Mouse (Mus musculus): ENCODE results near the gene Mctp2.

Mctp2 gene

GRCm38 (mm10) chr7:72306382-72306841, at the start of gene Mctp2:
Mctp2 (minus strand) TSS chr7:72306608.
- peak; percentile 17 for DNase-seq (ENCODE audit: low spot score)

- DNase-seq (ENCODE audit: low spot score): no peak
Measured at GRCm38 (mm10) chr7:72345901-72346300, 39.5 kb upstream of the Mctp2 start.

DNA sequence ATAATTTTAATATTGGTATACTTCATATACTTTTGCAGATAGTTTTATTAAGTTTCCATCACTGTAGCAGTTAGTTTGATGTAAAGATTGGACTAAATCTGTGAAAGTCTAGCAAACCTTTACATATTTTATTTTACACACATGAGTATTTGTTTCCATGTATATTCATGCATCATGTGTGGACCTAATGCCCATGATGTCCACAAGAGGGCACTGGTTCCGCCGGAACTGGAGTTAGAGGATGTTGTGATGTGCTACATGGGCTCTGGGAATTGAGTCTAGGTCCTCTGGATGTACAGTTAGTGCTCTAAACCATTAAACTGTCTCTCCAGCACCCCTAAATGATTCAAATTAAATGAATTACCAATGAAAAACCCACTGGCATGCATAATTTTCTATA, 37.3 kb upstream of the Mctp2 start:
- DNase-seq (ENCODE audit: low spot score): no peak

DNA sequence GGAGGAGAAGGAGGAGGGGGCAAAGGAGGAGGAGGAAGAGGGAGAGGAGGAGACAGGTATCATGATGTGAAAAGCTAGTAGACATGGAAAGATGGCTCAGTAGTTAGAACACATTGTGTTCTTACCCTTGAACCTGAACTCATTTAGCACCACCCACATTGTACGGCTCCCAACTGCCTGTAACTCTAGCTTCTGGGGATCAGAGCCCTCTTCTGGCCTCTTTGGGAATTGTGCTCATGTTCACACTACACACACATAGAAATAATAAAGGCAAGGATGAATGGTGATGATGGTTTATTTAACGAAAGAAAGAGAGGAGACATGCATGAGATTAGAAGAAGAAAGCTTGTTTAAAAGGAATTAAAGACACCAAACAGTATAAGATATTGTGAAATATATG, 36.4 kb upstream of the Mctp2 start:
- no peak for DNase-seq (ENCODE audit: low spot score)

DNA sequence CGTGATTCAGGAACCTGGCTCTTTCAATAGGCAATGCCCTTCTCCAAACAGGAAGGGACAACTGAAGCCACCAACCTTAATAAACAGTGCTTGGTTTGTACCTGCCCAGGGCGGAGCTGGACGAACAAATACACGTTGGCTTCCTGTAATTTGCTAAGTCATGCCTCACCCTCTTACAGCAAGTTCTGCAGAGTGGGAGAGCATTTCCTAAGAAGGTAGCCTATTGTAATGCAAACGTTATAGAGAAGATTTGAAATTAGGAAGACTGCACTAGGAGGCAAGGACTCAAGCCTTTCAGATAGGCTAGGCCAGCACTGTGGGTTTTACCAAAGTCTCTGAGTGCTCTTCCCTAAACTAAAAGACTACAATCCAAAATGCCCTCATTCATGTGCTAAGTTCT, 19.6 kb upstream of the Mctp2 start:
- DNase-seq (ENCODE audit: low spot score): no peak

- DNase-seq (ENCODE audit: low spot score): no peak
Measured at GRCm38 (mm10) chr7:72320906-72321305, 14.5 kb upstream of the Mctp2 start.

DNA sequence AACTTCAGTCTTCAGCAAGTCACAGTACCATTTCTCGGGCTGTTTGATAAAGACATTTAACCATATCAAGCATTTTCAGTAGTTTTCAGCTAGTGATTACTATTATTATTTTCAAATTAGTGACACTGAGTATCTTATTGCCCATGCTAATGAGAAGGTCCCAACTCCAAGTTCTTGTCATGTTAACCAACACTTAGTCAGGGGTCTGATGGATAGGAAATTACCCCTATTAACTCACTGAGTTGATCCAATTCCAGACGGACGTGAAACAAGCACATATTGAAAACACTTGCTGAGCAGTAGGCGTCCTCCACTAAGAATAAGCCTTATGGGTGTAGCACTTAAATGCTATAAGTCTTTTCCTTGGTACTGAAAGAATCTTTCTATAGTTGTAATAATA, 14.0 kb upstream of the Mctp2 start:
- no peak for DNase-seq (ENCODE audit: low spot score)

DNA sequence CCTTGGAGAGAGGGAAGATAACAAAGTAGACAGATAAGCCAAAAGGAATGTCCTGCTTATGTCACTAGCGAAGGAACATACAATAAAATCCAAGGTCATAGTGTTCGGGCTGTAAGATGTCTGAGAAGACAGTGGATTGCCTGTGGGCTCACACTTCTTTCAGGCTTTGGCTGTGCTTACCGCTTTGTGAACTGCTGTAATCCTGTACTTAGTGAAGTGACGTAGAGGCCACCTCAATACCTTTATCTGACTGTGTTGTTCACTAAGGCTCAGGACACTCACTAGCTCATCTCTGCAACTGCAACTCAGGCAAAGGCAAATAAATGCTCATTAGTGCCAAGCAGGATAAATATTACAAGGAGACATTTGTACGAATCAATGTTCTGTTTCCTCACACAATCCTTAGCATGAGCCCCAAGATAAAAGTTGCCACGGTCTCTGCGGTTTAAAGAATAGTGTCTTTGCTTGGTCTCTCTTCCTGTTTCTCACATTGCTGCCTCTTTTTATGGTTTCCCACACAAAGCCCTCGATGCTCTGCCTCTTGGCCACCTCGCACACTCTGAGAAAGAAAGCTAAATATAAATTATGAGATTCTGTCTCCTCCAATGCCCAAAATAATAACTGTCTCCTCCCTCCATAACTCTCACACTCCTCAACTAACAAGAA, 8.1 kb upstream of the Mctp2 start:
- no peak for DNase-seq (ENCODE audit: low spot score)

DNA sequence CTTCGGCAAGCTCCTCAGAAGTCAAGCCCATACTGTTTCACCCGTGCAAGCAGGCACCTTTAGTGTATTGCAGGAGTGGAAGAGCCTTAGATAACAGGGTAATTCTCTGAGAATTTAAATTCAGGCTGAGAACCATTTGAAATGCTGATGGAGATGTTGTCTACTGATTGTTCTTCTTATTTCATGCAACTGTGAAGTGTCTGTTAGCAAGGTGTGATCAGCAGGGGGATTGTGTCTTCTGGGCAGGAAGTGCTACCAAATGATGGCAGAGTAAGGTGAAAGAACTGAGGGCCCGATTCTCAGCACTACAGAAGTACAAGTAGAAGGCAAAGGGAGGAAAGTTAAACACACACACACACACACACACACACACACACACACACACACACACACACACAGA, 7.5 kb upstream of the Mctp2 start:
- no peak for DNase-seq (ENCODE audit: low spot score)

- no peak for DNase-seq (ENCODE audit: low spot score)
Measured at GRCm38 (mm10) chr7:72311582-72311981, 5.2 kb upstream of the Mctp2 start.

GRCm38 (mm10) chr7:72308078-72308477, 1.7 kb upstream of the Mctp2 start:
- no peak for DNase-seq (ENCODE audit: low spot score)

DNA sequence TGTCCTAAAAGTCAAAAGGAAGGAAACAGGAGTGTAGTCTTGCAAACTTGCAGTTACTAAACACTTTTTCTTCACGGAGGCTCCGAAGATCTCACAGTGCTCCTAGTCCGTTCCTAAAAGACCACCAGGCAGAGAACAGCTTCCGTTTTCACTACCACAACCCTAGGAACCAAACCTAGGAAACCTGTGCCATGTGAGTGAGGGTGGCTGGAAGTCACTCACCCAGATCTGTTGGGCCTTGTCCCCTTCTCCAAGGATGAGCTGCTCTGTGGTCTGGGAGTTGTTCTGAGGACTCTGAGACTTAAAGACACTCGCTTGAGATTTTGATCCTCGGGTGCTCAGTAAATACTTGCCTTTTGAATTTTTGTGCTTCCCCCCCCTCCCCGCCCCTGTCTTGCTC, 439 bp upstream of the Mctp2 start:
- DNase-seq (ENCODE audit: low spot score): no peak

DNA sequence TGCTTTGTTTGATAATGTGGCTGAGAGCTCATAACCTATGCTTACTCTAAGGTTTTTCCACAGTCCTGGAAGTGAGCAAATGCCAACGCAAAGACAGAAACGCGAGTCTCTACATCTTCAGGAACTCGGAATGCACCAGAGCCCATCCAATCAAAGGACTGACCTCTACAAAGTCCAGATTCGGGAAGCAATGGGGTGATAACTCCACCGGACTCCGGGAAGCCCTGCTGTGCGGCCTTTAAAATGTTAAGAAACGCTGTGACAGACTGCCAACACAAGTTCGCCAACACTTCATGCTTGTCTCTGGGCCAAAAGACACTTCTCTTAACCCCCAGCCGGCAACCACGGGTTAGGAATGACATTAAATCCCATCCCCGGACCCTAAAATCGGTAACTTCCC, 437 bp downstream of the Mctp2 start:
- no peak for DNase-seq (ENCODE audit: low spot score)

- no peak for DNase-seq (ENCODE audit: low spot score)
Measured at GRCm38 (mm10) chr7:72301667-72302066, 4.7 kb downstream of the Mctp2 start.

DNA sequence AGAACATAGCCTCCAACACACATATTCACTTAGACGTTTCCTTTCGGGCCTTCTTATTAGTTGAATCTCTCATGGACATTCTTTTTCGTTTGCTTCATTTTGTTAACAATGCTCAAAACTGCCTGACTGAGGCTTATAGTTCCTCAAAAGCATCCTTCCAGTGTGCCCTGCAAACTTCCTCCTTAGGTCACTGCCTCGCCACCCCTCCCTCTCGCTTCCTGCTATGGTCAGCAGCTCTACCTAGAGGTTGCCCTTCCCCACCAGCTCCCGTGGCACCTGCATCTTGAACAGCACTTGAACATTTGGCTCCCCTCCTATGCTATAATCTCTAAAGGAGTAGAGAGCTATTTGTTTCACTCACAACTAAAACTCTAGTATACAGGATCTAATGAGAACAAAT, 6.7 kb downstream of the Mctp2 start:
- DNase-seq (ENCODE audit: low spot score): no peak

GRCm38 (mm10) chr7:72297013-72297412, 9.4 kb downstream of the Mctp2 start:
- DNase-seq (ENCODE audit: low spot score): no peak

DNA sequence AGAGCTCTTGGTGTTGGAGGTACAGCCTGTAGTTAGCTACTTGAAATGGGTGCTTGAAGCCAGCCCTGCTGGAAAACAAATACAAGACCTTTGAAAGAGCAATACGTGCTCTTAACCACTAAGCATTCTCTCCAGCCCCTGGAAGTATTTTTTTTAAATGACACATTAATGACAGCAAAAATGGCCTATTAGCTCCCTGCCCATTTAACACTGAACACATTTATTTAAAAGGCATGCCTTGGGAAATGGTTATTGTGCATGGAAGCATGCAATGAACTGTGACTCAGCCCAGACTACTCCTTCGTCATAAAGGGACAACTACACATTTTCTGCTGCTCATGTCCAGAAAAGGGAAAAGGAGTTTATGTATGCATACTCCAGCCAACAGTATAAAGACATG, 10.2 kb downstream of the Mctp2 start:
- no peak for DNase-seq (ENCODE audit: low spot score)

DNA sequence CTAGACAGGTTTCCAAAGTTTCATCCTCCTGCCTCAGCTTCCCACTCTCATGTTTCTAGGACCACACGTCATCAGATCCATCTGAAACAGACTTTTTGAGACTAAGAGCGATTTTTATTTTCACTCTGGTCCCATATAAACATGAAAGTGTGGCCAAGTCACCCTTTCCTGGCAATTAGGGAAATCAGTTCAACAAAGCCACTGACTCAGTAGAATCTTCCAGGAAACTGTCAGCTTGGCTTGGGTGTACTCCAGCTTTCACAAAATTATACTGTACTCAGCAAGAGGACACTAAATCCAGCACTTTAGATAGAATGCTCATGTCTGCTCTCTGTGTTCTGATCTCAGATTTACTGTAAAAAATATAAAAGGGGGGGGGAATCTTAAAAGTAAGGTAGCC, 11.5 kb downstream of the Mctp2 start:
- no peak for DNase-seq (ENCODE audit: low spot score)

DNA sequence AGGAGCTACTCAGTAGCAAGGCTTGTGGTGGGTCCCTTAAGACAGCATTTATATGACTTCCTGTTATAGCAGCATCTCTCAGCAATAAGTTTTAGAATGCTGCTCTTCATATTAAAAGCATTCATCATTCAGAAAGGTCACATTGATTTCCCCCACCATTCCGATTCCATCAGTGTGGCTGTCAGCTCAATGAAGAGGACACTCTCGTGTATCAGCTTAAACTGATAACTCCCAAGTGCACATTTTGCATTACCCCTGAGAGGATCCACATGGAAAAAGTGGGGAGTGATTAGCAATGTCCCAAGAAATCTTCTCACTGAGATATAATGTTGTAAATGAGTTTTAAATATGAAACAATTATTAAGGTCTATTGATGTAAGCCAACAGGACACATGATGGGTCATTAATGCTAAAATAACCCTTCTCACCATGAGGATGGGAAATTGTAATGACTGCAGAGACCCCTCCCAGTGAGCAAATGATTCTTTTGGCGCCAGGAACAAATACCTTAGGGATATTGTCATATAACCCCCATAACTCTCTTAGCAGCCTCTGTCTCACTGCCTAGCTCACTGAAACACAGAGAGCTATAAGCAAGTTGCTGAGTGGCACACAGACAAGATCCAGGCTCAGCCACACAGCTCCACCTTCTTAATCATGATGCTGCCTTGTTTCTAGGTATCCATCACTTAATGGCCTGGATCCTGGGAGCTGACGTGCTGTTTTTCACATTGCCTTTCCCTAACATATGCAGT, 12.4 kb downstream of the Mctp2 start:
- DNase-seq (ENCODE audit: low spot score): no peak

DNA sequence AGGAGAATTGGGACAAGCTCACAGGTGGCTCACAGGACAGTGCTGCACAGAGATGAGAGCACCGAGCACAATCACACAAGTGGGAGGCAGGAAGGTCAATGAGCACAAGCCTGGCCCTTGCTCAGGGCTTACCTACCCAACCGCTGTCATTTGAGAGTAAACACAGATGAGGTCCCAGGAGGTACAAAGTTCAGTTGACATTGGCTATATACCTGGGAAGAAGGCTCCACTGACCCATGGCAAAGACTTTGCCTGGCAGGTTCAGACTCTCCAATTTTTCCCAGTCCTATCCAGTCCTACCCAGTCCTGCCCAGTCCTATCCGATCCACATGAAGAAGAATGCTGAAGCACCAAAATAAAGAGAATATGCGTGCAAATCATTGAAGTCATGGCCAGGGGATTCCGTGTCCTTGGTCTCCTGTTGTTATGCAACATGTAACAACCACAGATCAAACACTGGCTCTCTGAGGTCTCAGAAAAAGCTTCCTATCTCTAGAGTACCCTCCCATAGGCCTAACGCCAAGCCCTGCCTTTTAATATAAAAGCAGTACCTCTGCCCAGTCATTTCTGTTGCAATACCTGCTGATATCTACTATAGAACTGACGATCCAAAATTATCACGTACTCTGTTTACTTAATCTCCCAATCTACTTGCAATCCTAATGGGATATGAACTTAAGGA, 14.0 kb downstream of the Mctp2 start:
- DNase-seq (ENCODE audit: low spot score): no peak

- DNase-seq (ENCODE audit: low spot score): no peak
Measured at GRCm38 (mm10) chr7:72280721-72281120, 25.7 kb downstream of the Mctp2 start.

- DNase-seq (ENCODE audit: low spot score): no peak
Measured at GRCm38 (mm10) chr7:72278412-72278811, 28.0 kb downstream of the Mctp2 start.

DNA sequence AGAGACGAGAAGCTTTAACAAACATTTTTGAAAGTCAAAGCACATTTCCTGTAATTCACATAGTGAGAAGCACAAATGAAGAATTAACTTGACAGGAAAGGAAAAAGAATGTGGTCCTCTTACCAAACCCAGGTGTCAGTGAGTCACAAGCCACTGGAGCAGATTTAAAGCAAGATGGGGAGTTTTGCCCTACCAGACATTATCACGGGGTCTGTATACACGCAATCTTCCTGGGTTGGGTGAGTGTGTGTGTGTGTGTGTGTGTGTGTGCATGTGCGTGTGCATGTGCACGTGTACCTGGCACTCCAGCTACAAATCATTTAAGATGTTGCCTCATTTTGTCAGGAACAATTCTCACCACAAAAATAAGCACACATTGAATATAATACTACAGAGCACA, 30.9 kb downstream of the Mctp2 start:
- no peak for DNase-seq (ENCODE audit: low spot score)

Measured in urinary bladder, postnatal 10 days (tissue).